10 mouse cellular contexts compared by ENCODE assay signal in genomic region chr1:172188891-172189290, GRCm38 (mm10). TPM values are rescaled to one million over a fixed set of nuclear protein-coding genes. Genes with fewer than 3 reads are reported as not detected.
DNase-seq lines count a peak whose midpoint lies in the region; ATAC-seq and TF ChIP-seq lines count a peak whose summit lies in the region.
"Had no signal": no experiment of that assay in that cellular context is flagged by ENCODE, and none has a peak within 500 bp of the region (broad histone marks: within the 10 kb centered on the region; RNA-seq: fewer than 3 reads in every experiment).

No protein-coding gene starts in this region.

- CTCF ChIA-PET in Patski (lab: Charles Lee): interaction anchor here (0.8 to 1.7 kb wide), 4 partner anchors 11 to 51 kb away, joined by 3 to 6 read pairs (median 4); no protein-coding TSS in a partner anchor

- POLR2A ChIA-PET in Patski (lab: Charles Lee): no interaction called here

- peak; percentile 38 for DNase-seq in CD4-positive, CD25-positive, alpha-beta regulatory T cell, adult 2 months (ENCODE audit: low read depth, low spot score)
- DNase-seq in Patski (ENCODE audit: low read depth, low spot score): no peak
- no peak for DNase-seq in adrenal gland, postnatal 36 days
- no peak for DNase-seq in layer of hippocampus, postnatal 10 days (ENCODE audit: low spot score in 2 of 2)

- no peak overlapping the region for H3K9ac ChIP-seq in kidney, embryonic 14.5 days (ENCODE audit: low read depth, low read length)
- no peak overlapping the region for H3K9ac ChIP-seq in kidney, embryonic 16.5 days (replicated peaks; ENCODE audit: low read length)
- H3K9ac ChIP-seq in liver, embryonic 12.5 days: no peak overlapping the region
- H3K9ac ChIP-seq: embryonic facial prominence, embryonic 15.5 days; lung, embryonic 15.5 days had no signal

- in situ Hi-C loops in Patski (cut with MboI; ENCODE audit: low pct_unique_long_range_greater_than_20kb): no loop called here

- H3K27ac ChIP-seq in kidney, embryonic 14.5 days (ENCODE audit: low read depth, low read length): no peak overlapping the region
- H3K27ac ChIP-seq in kidney, embryonic 16.5 days (ENCODE audit: low read length): no peak overlapping the region
- H3K27ac ChIP-seq in liver, embryonic 12.5 days: no peak overlapping the region
- H3K27ac ChIP-seq: embryonic facial prominence, embryonic 15.5 days; lung, embryonic 15.5 days had no signal

- H3K4me3 ChIP-seq in kidney, embryonic 14.5 days (ENCODE audit: low read length): no peak overlapping the region
- no peak overlapping the region for H3K4me3 ChIP-seq in kidney, embryonic 16.5 days (ENCODE audit: low read length)
- no peak overlapping the region for H3K4me3 ChIP-seq in liver, embryonic 12.5 days
- H3K4me3 ChIP-seq: embryonic facial prominence, embryonic 15.5 days; lung, embryonic 15.5 days had no signal

- H3K36me3 ChIP-seq in kidney, embryonic 14.5 days (ENCODE audit: control insufficient read depth, insufficient read depth, low read length): peaks cover 83% of the 10 kb centered on the region
- H3K36me3 ChIP-seq in kidney, embryonic 16.5 days (ENCODE audit: insufficient read depth, low read length): peaks cover 69% of the 10 kb centered on the region
- peaks cover 94% of the 10 kb centered on the region for H3K36me3 ChIP-seq in liver, embryonic 12.5 days

- no peaks in the 10 kb centered on the region for H3K4me1 ChIP-seq in kidney, embryonic 14.5 days (ENCODE audit: control insufficient read depth, insufficient read depth, low read length)
- no peaks in the 10 kb centered on the region for H3K4me1 ChIP-seq in kidney, embryonic 16.5 days (ENCODE audit: insufficient read depth, low read length)
- H3K4me1 ChIP-seq in liver, embryonic 12.5 days: no peaks in the 10 kb centered on the region
- H3K4me1 ChIP-seq: embryonic facial prominence, embryonic 15.5 days; lung, embryonic 15.5 days had no signal

- ATAC-seq in CD4-positive, CD25-positive, alpha-beta regulatory T cell, adult 4 months: no peak
- peak; percentile 71; the same call in 1 of the 2 replicates for ATAC-seq in kidney, embryonic 14.5 days (ENCODE audit: low FRiP score, low TSS enrichment)
- ATAC-seq in kidney, embryonic 16.5 days (ENCODE audit: low FRiP score, low TSS enrichment): no peak
- ATAC-seq in Patski: peak; percentile 68
- peak; percentile 61; the same call in 1 of the 2 replicates for ATAC-seq in liver, embryonic 12.5 days

- H3K27me3 ChIP-seq in kidney, embryonic 14.5 days (ENCODE audit: control insufficient read depth, insufficient read depth, low read length): no peaks in the 10 kb centered on the region
- no peaks in the 10 kb centered on the region for H3K27me3 ChIP-seq in kidney, embryonic 16.5 days (ENCODE audit: insufficient read depth, low read length)
- no peaks in the 10 kb centered on the region for H3K27me3 ChIP-seq in Patski
- H3K27me3 ChIP-seq in liver, embryonic 12.5 days (replicated peaks): no peaks in the 10 kb centered on the region
- H3K27me3 ChIP-seq: embryonic facial prominence, embryonic 15.5 days; lung, embryonic 15.5 days had no signal

- H3K9me3 ChIP-seq in kidney, embryonic 14.5 days (ENCODE audit: control insufficient read depth, low read length): no peaks in the 10 kb centered on the region
- no peaks in the 10 kb centered on the region for H3K9me3 ChIP-seq in kidney, embryonic 16.5 days (ENCODE audit: low read length)
- H3K9me3 ChIP-seq in liver, embryonic 12.5 days (replicated peaks): no peaks in the 10 kb centered on the region
- H3K9me3 ChIP-seq: embryonic facial prominence, embryonic 15.5 days; lung, embryonic 15.5 days had no signal

- H3K4me2 ChIP-seq in kidney, embryonic 14.5 days (replicated peaks; ENCODE audit: low read depth, low read length): no peak overlapping the region
- no peak overlapping the region for H3K4me2 ChIP-seq in kidney, embryonic 16.5 days (replicated peaks; ENCODE audit: low read depth, low read length)
- no peak overlapping the region for H3K4me2 ChIP-seq in liver, embryonic 12.5 days
- H3K4me2 ChIP-seq: embryonic facial prominence, embryonic 15.5 days; lung, embryonic 15.5 days had no signal

- 77% methylated on average over 4 of the region's 4 CpGs for WGBS in kidney, embryonic 14.5 days
- 77% methylated on average over 4 of the region's 4 CpGs for WGBS in kidney, embryonic 16.5 days
- WGBS in liver, embryonic 12.5 days (ENCODE audit: insufficient replicate concordance): 85% methylated on average over 4 of the region's 4 CpGs

- peak; percentile 74 for TF ChIP-seq CTCF in Patski (IDR thresholded peaks at IDR 0.05)

RNA-seq across cellular contexts. Expression of gene Pea15a, which starts 17.7 kb away (rescaled TPM):
- 10 to 100 TPM; 55.4 to 76.7 TPM for polyA plus RNA-seq in CD4-positive, CD25-positive, alpha-beta regulatory T cell, adult 4 months (2017; shearing (Covaris generic))
- polyA plus RNA-seq in kidney, embryonic 14.5 days (2014; fragmentation: Nextera tagmentation; extraction: Ambion mirVana): 56.0 and 87.0 TPM in 2 replicates
- 129 and 132 TPM in 2 replicates for polyA plus RNA-seq in kidney, embryonic 16.5 days (2015; fragmentation: Nextera tagmentation; extraction: Ambion mirVana)
- 723 TPM for polyA plus RNA-seq in Patski (2021)
- polyA plus RNA-seq in liver, embryonic 12.5 days (2016; fragmentation: Nextera tagmentation; extraction: Ambion mirVana): 25.7 and 26.0 TPM in 2 replicates
- 10 to 100 TPM; 53.9 to 62.1 TPM for total RNA-seq in adrenal gland, postnatal 36 days (2021)
- total RNA-seq in layer of hippocampus, postnatal 10 days (2021): 100 to 1,000 TPM; 351 to 392 TPM

RNA-seq across cellular contexts. Expression of gene Casq1, which starts 30.8 kb away (rescaled TPM):
- not detected for polyA plus RNA-seq in CD4-positive, CD25-positive, alpha-beta regulatory T cell, adult 4 months (2017; shearing (Covaris generic))
- polyA plus RNA-seq in kidney, embryonic 14.5 days (2014; fragmentation: Nextera tagmentation; extraction: Ambion mirVana): 2.8 and 3.5 TPM in 2 replicates
- 5.2 and 5.6 TPM in 2 replicates for polyA plus RNA-seq in kidney, embryonic 16.5 days (2015; fragmentation: Nextera tagmentation; extraction: Ambion mirVana)
- polyA plus RNA-seq in Patski (2021): 4.2 TPM
- polyA plus RNA-seq in liver, embryonic 12.5 days (2016; fragmentation: Nextera tagmentation; extraction: Ambion mirVana): 0.08 and 0.32 TPM in 2 replicates
- under 1 TPM in 1 of 2 experiments, not detected in 1; 0.46 TPM for total RNA-seq in adrenal gland, postnatal 36 days (2021)
- total RNA-seq in layer of hippocampus, postnatal 10 days (2021): 1 to 10 TPM; 1.2 to 1.6 TPM

RNA-seq across cellular contexts. Expression of gene Dcaf8, which starts 41.0 kb away (rescaled TPM):
- polyA plus RNA-seq in CD4-positive, CD25-positive, alpha-beta regulatory T cell, adult 4 months (2017; shearing (Covaris generic)): 100 to 1,000 TPM in 1 of 2 experiments, 10 to 100 TPM in 1; 76.5 to 132 TPM
- polyA plus RNA-seq in kidney, embryonic 14.5 days (2014; fragmentation: Nextera tagmentation; extraction: Ambion mirVana): 78.3 and 114 TPM in 2 replicates
- 147 and 149 TPM in 2 replicates for polyA plus RNA-seq in kidney, embryonic 16.5 days (2015; fragmentation: Nextera tagmentation; extraction: Ambion mirVana)
- polyA plus RNA-seq in Patski (2021): 162 TPM
- polyA plus RNA-seq in liver, embryonic 12.5 days (2016; fragmentation: Nextera tagmentation; extraction: Ambion mirVana): 77.8 and 82.3 TPM in 2 replicates
- 100 to 1,000 TPM; 108 to 143 TPM for total RNA-seq in adrenal gland, postnatal 36 days (2021)
- 10 to 100 TPM; 85.4 to 90.5 TPM for total RNA-seq in layer of hippocampus, postnatal 10 days (2021)

Comparison
In these comparisons a context has a peak if more than half of its experiments do, and no peak if none do; other contexts are left out.
1. ATAC-seq: peak in kidney, embryonic 14.5 days (single experiment), Patski (single experiment) and liver, embryonic 12.5 days (single experiment); none in CD4-positive, CD25-positive, alpha-beta regulatory T cell, adult 4 months (single experiment) and kidney, embryonic 16.5 days (single experiment).